Mouse (Mus musculus) MN1 (cell line): ENCODE results near the gene Atp7a.

ENCODE experiments used
- DNase-seq: peaks from one replicate; pipeline ENCODE4 v3.0.0-alpha.2; 2016; ENCODE audit warnings: low spot score

Gene Atp7a

DNA sequence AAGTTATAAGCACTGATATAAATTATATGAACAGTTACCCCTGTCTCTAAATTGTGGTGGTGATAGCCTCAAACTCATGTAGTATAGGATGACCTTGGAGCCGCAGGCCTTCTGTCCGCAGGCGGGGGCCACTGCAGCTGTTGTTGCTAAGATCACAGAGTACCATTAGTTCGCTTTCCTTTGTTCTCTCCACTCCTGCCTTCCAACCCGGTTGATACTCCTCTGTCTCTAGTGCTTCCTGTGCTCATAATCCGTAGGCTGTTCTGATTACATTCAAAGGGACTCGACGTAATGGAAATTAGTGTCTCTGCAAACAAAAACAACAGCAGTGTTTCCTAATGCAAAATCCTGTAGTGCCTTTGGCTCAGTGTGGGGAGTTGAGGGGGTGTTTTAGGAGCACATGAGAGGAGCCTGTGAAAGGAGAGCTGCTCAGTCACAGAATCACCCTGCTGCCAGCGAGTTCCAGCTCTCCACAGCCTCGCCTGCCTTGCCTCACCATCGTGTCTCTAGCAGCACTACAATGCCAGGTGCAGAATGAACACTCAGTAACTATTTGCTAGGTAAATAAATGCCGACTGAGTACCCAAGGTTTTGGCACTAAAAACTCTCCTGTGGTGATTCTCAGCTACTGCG is 53.9 kb downstream of the Atp7a start:
- DNase-seq: no peak

DNA sequence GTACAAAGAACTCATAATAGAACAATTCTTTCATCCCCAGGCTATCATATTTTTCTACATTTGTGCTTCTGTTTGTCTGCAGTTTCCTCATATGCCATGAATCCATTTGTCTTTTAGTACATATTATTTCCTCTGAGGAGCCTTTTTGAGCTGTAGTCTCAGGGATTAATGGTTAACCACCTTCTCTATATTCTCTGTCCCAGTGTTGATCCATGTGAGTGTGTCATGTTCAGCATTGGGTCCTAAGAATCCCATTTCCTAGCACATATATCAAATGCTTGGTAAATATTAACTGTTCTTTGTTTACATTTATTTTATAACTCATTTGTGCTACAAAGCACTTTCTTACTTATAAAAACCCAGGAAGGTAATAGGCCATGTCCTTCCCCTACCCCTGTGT is 55.4 kb downstream of the Atp7a start:
- DNase-seq: no peak

DNA sequence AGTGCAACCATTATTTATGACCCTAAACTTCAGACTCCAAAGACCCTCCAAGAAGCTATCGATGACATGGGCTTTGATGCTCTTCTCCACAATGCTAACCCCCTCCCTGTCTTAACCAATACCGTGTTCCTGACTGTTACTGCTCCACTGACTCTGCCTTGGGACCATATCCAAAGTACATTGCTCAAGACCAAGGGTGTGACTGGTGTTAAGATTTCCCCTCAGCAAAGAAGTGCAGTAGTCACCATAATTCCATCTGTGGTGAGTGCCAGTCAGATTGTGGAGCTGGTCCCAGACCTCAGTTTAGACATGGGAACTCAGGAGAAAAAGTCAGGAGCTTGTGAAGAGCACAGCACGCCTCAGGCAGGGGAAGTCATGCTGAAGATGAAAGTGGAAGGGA is 58.1 kb downstream of the Atp7a start:
- no peak for DNase-seq

DNA sequence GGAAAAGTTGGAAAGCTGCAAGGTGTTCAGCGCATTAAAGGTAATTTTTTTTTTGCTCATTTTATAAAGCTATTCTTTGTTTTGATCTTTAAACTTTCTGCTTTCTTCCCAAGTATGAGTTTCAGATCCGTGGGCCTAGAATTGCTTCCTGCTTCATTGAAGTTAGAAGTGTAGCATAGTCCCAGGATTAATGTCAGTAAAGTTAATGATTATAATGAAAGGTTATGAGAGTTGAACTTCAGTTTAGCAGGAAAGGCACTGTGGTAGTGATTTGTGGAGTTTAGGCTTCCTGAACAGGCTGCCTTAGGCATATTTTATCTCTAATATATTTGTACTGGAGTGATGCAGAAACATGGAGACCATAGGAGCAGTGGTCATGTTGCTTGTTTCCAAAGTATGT is 58.5 kb downstream of the Atp7a start:
- DNase-seq: no peak

DNA sequence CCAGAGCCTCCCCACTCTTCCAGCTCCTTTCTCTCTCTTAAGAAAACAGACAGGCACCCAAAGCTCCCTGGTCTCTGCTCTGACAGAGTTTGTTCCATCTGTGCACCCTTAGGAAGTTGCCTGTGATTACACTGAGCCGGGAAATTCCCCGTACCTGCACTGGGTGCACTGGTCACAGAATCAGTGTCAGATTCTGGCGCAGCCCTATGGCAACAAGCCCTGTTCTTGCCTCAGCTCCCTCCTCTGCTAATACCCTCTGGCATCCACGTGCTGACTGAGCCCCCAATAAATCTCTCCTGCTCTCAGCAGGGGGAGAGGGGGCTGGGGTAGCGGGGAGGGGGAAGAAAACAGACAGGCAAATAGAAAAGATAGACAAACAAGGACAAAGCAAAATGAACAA is 65.9 kb downstream of the Atp7a start:
- no peak for DNase-seq

DNA sequence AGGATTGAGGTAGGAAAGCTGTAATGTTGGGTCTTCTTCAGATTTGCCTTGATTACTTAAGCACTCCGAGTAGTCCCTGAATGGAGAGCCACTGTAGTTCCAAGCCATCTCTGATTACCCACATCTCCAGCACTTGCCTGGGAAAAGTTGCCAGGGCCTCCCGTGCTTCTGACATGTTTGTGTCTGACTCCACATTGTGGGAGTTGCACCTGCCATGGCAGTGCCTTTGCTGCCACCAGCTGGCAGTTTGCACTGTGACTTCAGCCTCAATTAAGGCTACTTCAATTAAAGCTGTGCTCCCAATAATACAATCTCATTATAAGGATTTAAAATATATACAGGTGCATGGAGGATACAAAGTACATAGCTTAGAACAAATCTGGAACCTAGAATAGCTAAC is 78.4 kb downstream of the Atp7a start:
- DNase-seq: peak; percentile 40

DNA sequence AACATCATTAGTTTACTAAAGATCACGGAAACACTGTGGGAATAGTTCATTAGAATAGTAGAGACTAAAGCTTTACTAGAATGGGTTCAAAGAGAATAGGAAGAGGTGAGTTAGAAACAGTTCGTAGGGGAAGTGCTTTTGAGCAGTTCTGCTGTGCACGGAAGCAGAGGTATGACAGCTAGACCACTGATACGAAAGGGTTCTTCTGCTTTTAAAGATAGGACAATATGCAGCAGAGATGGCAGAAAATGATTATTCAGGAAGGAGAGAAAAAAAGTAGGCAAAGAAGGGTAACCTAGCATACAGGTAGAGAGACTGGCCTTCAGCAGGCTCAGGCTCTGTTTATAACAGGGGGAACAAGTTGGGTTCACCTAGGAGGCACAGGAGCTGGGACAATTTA is 86.8 kb downstream of the Atp7a start:
- DNase-seq: no peak

DNA sequence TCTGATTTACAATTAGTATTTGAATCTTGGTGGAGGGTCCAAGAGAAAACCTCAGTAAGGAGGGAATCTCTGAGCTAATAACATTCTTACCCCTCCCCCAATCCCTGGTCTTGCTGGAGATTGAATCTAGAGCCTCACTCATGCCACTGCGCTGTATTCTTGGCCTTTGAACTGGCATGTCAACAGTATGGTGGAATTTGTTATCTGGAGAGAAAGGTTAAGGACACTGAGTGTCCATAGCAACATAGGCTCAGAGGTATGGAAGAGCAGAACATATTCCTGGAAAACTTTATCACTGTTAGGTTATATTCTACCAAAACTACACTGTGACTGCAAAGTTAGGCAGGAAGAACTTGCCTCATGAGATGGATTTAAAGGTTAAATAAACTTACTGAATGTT is 87.6 kb downstream of the Atp7a start:
- no peak for DNase-seq

DNA sequence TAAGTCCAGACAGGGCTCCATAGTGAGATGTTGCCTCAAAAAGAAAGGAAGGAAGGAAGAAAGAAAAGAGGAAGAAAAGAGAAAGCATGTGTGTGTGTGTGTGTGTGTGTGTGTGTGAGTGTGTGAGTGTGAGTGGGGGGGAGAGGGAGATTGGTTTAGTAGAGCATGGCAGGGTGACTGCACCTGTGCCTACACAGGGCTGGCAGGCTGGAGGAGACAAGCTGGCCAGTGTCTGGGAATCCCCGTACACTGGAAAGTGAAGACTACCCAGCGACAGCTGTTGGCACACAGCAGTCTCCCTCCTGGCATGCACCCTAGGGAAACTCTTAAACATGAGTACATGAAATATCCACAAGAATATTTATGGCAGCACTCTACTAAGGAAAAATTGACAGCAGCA is 95.7 kb downstream of the Atp7a start:
- DNase-seq: no peak

DNA sequence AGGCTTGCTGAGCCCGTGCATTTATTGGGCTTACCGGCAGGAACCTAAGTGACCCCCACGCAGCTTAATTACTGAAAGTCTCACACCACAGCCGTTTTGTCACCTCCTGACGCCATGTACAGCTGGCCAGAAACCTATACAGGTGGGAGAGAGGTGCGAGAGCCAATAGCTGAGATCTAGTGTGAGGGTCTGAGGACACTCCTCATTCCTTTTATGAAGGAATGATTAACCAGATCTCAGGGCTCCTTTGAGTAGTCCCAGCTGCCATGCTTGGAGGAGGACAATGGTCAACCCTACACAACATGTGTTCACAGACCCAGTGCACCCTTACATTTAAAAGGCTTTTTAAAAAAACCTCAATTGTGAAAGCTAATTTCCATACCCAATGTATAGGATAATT is 101.2 kb downstream of the Atp7a start:
- DNase-seq: no peak

DNA sequence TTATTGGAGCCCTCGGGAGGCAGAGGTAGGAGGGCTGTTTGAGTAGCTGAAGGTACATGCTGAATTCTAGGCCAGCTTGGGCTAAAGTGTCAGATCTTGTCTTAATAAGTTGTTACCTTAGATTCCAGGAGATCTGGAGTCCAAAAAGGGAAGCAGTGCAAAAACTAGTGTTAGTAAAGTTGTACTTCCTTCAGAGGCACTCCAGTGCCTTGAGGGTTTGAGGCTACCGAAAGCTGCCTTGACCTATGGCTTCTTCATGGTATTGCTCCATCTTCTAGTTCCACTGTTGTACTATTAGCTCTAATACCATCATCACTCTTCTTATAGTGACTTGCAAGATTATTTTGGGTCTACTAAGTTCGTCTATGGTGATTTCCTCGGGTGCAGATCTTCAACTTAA is 102.8 kb downstream of the Atp7a start:
- no peak for DNase-seq

DNA sequence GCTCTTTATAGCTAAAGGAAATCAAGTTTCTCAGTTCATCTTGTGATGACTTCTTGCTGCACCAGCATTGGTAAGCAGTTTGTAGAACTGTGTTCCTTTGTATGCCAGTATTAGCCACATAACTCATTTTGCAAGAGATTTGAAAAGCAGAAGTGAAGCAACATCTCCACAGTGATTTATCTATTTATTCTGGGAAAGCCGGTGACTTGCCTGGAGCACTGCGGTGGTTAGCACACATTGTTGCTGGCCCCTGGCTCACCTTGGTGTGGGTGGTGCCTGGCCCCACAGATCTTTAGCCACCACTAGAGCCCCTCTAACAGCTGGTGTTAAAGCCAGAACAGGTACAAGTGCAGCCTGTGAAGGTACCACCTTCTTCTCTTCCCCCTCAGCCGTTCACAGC is 107.8 kb downstream of the Atp7a start:
- DNase-seq: no peak

DNA sequence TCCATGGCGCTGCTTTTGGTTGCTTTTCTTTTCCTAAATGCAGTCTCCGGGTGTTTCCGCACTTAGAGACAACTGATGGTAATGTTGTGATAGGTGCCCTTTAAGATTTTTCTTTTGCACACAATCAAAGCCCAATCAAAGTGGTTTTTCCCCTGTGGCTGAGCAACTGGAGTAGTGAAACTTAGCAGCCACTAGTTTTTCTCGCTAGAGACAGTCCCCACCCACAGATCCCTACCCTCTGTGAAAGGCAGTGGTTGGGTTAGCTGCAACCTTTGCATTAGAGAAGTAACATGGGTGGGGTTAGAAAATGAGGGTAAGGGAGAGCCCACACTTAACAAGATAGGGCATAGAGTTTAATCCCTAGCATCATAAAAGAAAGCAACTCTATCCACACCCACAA is 108.4 kb downstream of the Atp7a start:
- DNase-seq: no peak

DNA sequence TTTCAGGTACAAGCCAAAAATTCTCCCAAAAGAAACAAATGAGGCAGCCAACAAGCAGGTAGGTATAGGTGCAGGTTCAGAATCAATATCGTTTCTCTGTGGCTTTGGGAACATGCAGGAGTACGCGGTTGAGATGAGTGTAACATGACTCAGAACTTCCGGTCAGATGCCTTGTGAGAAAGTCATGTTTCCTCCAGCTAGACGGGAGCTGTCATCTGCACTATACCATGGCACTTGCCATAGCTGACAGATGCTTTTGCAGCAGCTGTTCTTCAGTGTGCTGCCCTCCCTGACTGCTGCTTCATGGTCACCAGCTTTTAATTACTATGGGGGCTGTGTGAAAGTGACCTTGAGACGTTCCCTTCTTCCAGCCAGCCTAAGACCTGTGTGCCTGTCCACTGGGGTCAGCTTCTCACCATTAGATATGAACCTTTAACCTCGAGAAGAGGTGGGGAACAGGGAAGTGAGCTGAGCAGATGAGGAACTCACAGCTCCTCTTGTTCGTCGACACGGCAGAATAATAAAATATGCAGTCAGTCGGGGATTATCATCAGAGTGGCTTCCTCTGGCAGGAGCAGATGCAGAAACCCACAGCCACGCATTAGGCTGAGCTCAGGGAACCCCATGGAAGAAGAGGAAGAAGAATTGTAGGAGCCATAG is 109.0 kb downstream of the Atp7a start:
- peak; percentile 24 for DNase-seq

DNA sequence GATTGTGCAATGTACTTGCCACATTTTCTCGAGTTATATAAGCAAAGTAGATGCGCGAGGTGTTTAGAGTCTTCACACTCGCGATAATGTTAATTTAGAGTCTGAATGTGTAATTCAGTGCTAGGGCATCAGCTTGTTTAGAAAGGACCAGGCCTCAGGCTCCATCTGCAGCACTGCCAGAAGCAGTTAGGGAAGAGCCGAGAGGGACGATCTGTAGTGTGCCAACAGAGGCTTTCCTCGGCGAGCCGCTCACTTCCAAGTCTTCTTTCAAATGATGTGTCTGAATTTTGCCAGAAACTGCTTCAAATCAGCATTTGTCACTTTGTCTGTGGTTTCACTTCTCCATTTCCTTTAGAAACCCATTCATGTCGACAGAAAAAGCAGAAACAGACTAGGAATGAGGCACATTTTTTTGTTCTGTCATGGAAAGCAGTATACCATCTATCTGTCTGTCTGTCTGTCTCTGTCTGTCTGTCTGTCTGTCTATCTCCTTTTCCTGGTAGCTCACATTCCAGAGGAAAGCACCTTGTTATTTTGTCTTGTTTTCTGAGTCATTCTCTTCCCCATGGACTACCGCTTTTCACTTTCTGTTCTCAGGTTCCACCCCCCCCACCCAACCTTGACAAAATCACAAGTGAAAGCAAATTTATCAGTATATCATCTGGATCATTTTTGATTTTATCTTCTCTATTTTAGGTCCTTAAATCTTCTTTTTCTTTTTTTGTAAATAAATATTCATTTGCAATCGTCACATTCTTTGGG is 112.4 kb downstream of the Atp7a start:
- DNase-seq: no peak

DNA sequence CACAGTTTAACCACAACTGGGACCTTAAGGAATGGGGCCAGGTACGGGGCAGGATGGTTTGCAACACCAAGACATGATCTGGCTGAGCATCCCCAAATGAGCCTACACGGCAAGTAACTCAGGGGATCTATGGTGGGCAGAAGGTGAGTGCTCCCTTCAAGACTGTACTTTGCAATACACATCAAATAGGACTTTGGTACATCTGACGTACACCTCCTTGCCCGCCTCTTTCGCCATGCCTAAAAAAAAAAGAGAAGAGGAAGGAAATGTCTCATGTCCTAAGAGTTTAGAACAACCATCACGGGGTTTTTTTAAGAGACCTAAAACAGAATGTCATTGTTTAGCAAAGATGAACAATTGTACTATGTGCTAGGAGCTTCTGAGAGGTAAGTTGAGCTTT is 115.9 kb downstream of the Atp7a start, which contains the start of gene Tlr13:
Gene Tlr13, plus strand, starts transcription at position 269 of the 400 bp plus-strand sequence.
- DNase-seq: no peak

DNA sequence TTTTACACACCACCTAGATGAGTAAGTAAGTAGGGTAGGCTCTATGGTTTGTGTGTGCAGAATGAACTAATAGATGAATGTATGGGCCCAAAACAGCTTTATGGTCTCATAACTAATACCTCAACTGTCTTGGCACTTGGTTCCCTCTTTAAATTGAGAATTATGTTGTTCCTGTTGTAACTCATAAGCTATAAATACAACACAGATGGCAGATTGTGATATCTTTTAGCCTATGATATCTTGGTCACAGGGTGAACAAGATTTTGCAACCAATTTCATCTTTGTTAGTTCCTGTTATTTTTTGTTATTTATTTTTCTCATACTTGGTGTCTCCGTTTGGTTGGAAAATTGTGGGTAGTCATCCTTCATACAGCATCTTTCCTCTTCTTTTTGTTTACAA is 121.1 kb downstream of the Atp7a start:
- DNase-seq: no peak

DNA sequence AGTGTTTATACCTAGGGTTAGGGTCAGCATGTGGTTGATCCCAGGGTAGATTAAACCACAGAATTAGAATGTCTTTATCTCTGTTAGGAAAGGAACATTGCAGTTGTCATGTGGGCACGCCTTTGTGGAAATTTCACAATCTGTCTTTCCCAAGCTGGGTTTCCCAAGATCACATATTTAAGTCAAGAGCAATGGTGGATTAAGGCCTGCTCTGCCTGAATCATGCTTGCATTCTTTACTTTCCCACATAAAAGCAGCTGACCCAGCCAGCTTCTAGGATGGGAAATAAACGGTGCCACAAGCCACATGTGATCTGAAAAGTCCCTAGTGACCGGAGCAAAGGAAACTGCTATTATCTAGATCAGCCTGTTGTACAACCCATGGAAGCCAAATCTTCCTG is 122.4 kb downstream of the Atp7a start:
- no peak for DNase-seq

DNA sequence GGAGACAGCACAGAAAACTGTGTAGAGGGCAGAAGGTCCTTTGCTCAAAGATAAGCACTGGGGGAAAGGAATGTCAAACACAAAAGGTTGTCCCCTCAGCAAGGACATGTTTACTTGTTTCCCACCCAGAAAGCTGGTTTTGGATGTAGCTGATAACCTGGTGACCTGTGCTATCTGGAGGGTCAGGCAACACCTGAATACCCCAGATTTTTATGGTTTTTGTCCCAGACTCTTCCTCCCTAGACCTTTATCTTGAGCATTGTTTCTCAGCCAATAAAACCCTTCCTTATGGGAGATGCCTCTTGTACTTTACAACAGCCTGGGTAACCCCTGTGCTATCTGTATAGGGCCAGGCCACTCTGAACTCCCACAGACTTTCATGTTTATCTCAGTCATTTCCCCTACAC is 127.1 kb downstream of the Atp7a start:
- no peak for DNase-seq

DNA sequence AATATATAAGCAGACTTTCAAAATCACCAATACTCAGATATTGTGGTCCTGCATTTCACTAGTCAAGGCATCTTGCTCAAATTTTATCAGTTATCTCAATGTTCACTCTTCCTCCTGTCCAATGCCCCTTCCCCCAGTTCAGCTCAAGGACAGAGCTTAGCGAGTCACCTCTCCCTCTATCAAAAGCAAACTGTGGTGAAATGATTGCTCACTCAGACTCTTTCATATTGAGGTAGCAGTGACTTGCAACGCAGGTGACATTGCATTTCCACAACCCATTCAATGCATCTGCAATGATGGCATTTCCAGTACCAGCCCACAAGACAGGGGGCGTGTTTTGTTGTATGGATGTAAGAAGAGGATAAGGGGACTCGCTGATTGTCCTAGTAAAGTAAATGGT is 128.8 kb downstream of the Atp7a start:
- DNase-seq: no peak

DNA sequence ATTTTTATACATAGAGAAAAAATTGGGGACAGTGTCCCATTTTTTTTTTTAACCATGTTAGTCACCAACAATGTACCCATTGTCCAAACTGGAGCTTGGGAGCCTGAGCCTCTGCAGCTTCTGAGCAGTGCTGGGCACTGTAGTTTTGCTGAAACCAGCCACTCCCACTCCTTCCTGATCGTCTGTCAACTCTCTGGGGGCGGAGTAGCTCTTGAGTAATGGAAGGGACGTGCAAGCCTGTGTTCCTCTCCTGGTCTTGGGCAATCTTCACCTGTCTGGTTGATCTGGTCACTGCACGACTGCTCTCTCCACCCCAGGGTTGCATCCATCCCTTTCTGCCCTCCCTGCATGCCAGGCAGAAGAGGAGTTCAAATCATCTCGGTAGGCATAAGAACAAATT is 136.9 kb downstream of the Atp7a start:
- no peak for DNase-seq

DNA sequence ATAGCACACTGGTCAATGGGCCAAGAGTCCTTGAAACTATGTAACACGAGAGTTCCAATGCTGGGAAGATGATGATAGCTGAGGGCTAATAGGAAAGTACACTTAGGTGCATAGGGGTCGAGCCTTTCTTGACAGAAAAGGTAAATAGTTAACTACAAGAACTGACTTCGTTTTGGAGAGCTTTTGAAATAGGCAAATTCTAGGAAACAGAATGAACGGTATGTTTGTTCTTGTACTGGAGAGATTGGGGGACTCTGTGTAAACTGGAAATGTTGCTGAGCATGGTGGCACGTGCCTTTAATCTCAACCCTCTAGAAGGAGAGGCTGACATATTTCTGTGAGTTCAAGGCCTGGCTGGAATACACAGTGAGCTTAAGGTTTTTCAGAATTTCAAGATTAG is 137.5 kb downstream of the Atp7a start:
- DNase-seq: no peak

DNA sequence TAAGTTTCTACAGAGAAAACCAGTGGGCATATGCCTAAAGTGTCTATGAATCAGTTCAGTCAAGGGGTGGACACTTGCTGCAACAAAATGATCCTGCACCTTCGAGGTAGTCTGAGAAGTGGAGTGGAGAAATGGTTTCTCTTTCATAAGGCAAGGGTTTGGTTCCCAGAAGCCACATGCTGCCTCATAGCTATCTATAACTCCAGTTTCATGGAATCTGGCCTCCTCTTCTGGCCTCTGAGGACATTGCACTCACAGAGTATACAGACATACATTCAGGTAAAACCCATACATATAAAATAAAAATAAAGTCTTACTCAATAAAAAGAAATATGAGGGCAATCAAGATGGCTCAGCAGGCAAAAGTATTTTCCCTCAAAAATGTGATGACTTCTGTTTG is 138.0 kb downstream of the Atp7a start:
- DNase-seq: no peak
